Mouse (Mus musculus) stomach, postnatal 0 days (tissue): ENCODE results near the gene Cyp4f17.

ENCODE experiments used
- CTCF ChIP-seq: IDR thresholded peaks from 2 replicates; pipeline ENCODE4 v1.5.1; 2016; ENCODE audit warnings: antibody characterized with exemption, low read depth, mild to moderate bottlenecking, moderate library complexity
- EP300 ChIP-seq: optimal IDR thresholded peaks from 2 replicates; pipeline ENCODE3; 2016; ENCODE audit warnings: antibody characterized with exemption

GRCm38 (mm10) chr17:32577496-32578186 lies 71.8 kb downstream of the Cyp4f17 start:
- TF ChIP-seq CTCF, result no peak
- no peak for TF ChIP-seq EP300
